Mouse (Mus musculus): Measurements from ENCODE around the gene Lamb1. TPM values are rescaled to one million over a fixed set of nuclear protein-coding genes. Genes with fewer than 3 reads are reported as not detected.

Gene Lamb1
- polyA plus RNA-seq, 1 experiment from 2014 or later, result 80.8 TPM

DNA sequence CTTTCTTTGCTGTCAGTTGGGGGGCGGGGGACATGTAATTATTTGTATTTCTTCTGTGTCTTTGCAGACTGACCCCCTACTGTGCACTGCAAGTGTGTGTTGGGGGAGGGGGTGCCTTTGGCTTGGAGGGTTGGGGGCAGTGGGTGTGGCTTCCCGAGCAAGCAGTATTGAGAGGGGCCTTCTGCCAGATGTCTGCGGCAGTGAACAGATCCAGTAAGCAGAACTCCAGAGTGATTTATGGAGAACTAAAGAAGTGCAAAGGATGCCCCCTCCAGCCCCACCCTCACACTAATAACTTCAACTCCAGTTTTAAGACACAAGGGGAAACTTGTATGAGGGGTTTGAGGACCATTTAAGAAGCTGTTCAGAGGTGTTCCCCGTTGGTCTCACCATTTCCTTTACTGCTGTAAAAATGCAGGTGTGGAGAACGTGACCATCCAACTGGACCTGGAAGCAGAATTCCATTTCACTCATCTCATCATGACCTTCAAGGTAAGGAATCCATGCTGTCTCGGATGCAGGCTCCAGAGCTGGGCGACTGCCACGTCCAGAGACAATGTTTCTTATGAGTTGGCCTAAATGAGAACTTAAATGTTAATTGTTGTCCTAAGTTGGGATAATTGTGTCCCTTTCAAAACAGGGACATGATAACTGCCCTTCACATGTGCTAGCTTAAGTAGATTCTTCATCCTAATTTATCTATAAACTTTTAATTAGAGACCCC is 7.1 kb downstream of the Lamb1 start:
- 55% methylated on average over 8 of the region's 8 CpGs for WGBS
- no peak for ATAC-seq (ENCODE audit: insufficient number of reproducible peaks, insufficient read depth, low FRiP score, low TSS enrichment)
- no peak overlapping the region for H3K4me3 ChIP-seq
- peaks cover 46% of the 10 kb centered on the region for H3K4me1 ChIP-seq
- no peaks in the 10 kb centered on the region for H3K9me3 ChIP-seq
- no peak overlapping the region for H3K9ac ChIP-seq
- peak overlapping the region; percentile 55 for H3K27ac ChIP-seq
- H3K4me2 ChIP-seq (replicated peaks), result peak overlapping the region; percentile 26; the same call in 1 of the 2 replicates
- H3K27me3 ChIP-seq, result no peaks in the 10 kb centered on the region
- peaks cover 67% of the 10 kb centered on the region for H3K36me3 ChIP-seq

GRCm38 (mm10) chr12:31272846-31273245 is 7.8 kb downstream of the Lamb1 start:
- Histone ChIP-seq H3K4me3 (no peak overlapping the region), H3K4me1 (peaks cover 40% of the 10 kb centered on the region), H3K36me3 (peaks cover 74% of the 10 kb centered on the region), H3K27ac (no peak overlapping the region), H3K9ac (no peak overlapping the region), H3K27me3 (no peaks in the 10 kb centered on the region), H3K9me3 (no peaks in the 10 kb centered on the region), H3K4me2 (replicated peaks) (no peak overlapping the region)
- no peak for ATAC-seq (ENCODE audit: insufficient number of reproducible peaks, insufficient read depth, low FRiP score, low TSS enrichment)
- 65% methylated on average over 2 of the region's 2 CpGs for WGBS

- H3K4me2 ChIP-seq (replicated peaks), result no peak overlapping the region
- no peak for ATAC-seq (ENCODE audit: insufficient number of reproducible peaks, insufficient read depth, low FRiP score, low TSS enrichment)
- peaks cover 77% of the 10 kb centered on the region for H3K36me3 ChIP-seq
- no peaks in the 10 kb centered on the region for H3K9me3 ChIP-seq
- no peaks in the 10 kb centered on the region for H3K27me3 ChIP-seq
- no peak overlapping the region for H3K4me3 ChIP-seq
- peaks cover 33% of the 10 kb centered on the region for H3K4me1 ChIP-seq
- WGBS, result 95% methylated on average over 7 of the region's 7 CpGs
- no peak overlapping the region for H3K27ac ChIP-seq
- no peak overlapping the region for H3K9ac ChIP-seq
Observed at GRCm38 (mm10) chr12:31273646-31274045, 8.6 kb downstream of the Lamb1 start.

- Histone ChIP-seq H3K27ac (no peak overlapping the region), H3K9me3 (no peaks in the 10 kb centered on the region), H3K4me1 (peaks cover 23% of the 10 kb centered on the region), H3K4me3 (no peak overlapping the region), H3K9ac (no peak overlapping the region), H3K27me3 (no peaks in the 10 kb centered on the region), H3K4me2 (replicated peaks) (no peak overlapping the region), H3K36me3 (peaks cover 85% of the 10 kb centered on the region)
- ATAC-seq (ENCODE audit: insufficient number of reproducible peaks, insufficient read depth, low FRiP score, low TSS enrichment), result no peak
- 66% methylated on average over 10 of the region's 10 CpGs for WGBS
Observed at GRCm38 (mm10) chr12:31275411-31275810, 10.4 kb downstream of the Lamb1 start.

DNA sequence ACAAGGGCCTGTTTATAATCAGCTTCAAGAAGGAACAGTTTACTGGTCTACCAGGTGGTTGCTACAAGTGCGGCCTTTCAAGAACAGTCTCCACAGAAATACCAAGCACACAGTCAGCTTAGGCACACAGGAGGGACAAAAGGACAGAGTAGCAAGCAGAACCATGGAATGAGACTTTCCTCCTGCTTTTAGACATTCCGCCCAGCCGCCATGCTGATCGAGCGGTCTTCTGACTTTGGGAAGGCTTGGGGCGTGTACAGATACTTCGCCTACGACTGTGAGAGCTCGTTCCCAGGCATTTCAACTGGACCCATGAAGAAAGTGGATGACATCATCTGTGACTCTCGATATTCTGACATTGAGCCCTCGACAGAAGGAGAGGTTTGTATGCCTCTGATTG is 13.2 kb downstream of the Lamb1 start:
- Histone ChIP-seq H3K4me1 (peaks cover 6% of the 10 kb centered on the region; the same call in 1 of the 2 replicates), H3K9ac (no peak overlapping the region), H3K9me3 (no peaks in the 10 kb centered on the region), H3K4me3 (no peak overlapping the region), H3K27me3 (no peaks in the 10 kb centered on the region), H3K36me3 (peaks cover 82% of the 10 kb centered on the region), H3K4me2 (replicated peaks) (no peak overlapping the region), H3K27ac (no peak overlapping the region)
- 93% methylated on average over 11 of the region's 11 CpGs for WGBS
- ATAC-seq (ENCODE audit: insufficient number of reproducible peaks, insufficient read depth, low FRiP score, low TSS enrichment), result no peak

- H3K4me1 ChIP-seq, result peaks cover 8% of the 10 kb centered on the region; the same call in 1 of the 2 replicates
- ATAC-seq (ENCODE audit: insufficient number of reproducible peaks, insufficient read depth, low FRiP score, low TSS enrichment), result no peak
- peaks cover 78% of the 10 kb centered on the region for H3K36me3 ChIP-seq
- no peak overlapping the region for H3K9ac ChIP-seq
- H3K27me3 ChIP-seq, result no peaks in the 10 kb centered on the region
- 71% methylated on average over 7 of the region's 7 CpGs for WGBS
- H3K4me3 ChIP-seq, result no peak overlapping the region
- H3K27ac ChIP-seq, result no peak overlapping the region
- no peaks in the 10 kb centered on the region for H3K9me3 ChIP-seq
- H3K4me2 ChIP-seq (replicated peaks), result no peak overlapping the region
Observed at GRCm38 (mm10) chr12:31280318-31280717, 15.3 kb downstream of the Lamb1 start.

- H3K27me3 ChIP-seq, result no peaks in the 10 kb centered on the region
- no peak overlapping the region for H3K4me2 ChIP-seq (replicated peaks)
- no peak overlapping the region for H3K27ac ChIP-seq
- H3K4me3 ChIP-seq, result no peak overlapping the region
- H3K4me1 ChIP-seq, result 0 out of 2 replicates have a peak, but pooled peaks cover 3% of the 10 kb centered on the region
- no peaks in the 10 kb centered on the region for H3K9me3 ChIP-seq
- H3K36me3 ChIP-seq, result peaks cover 78% of the 10 kb centered on the region
- WGBS, result 66% methylated on average over 9 of the region's 9 CpGs
- no peak overlapping the region for H3K9ac ChIP-seq
- no peak for ATAC-seq (ENCODE audit: insufficient number of reproducible peaks, insufficient read depth, low FRiP score, low TSS enrichment)
Observed at GRCm38 (mm10) chr12:31281100-31281591, 16.1 kb downstream of the Lamb1 start.

DNA sequence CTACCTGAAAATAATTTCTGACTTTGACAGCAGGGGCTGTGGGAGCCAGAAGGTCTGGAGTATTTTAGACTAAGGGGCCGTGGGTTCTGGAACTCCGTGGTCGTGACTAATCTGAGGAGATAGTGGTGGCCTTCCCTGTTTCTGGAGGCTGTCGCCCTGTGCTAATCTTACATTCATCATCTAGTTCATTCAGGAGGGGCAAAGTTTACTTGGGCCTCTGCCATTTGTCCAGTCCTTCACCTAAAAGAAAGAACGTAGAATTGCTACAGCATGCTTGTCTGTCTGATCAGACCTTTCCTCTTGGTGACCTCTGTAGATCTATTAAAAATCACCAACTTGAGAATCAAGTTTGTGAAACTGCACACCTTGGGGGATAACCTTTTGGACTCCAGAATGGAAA is 17.2 kb downstream of the Lamb1 start:
- Histone ChIP-seq H3K4me1 (0 out of 2 replicates have a peak, but pooled peaks cover 3% of the 10 kb centered on the region), H3K36me3 (peaks cover 78% of the 10 kb centered on the region), H3K9ac (no peak overlapping the region), H3K27ac (no peak overlapping the region), H3K4me2 (replicated peaks) (no peak overlapping the region), H3K4me3 (no peak overlapping the region), H3K9me3 (no peaks in the 10 kb centered on the region), H3K27me3 (no peaks in the 10 kb centered on the region)
- ATAC-seq (ENCODE audit: insufficient number of reproducible peaks, insufficient read depth, low FRiP score, low TSS enrichment), result no peak
- WGBS, result 86% methylated on average over 5 of the region's 5 CpGs

DNA sequence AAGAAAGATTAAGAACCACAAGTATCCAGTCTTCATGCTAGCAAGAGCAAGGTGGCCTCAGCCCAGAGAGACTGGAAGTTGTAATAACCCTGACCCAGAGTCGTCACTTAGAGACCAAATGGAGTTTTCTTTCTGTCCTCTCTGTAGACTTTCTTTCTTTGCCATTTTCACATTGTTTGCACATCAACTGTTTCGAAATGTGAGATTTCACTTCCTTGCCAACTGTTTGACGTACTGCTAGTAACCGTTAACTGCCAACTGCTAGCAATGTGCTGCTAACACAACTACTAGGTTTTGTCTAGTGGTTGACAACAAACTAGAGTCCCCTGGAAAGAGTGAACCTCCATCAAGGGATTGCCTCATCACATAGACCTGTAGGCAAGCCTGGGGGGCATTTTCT is 18.1 kb downstream of the Lamb1 start:
- Histone ChIP-seq H3K4me2 (replicated peaks) (no peak overlapping the region), H3K4me1 (0 out of 2 replicates have a peak, but pooled peaks cover 3% of the 10 kb centered on the region), H3K4me3 (no peak overlapping the region), H3K27me3 (no peaks in the 10 kb centered on the region), H3K36me3 (peaks cover 78% of the 10 kb centered on the region), H3K9me3 (no peaks in the 10 kb centered on the region), H3K9ac (no peak overlapping the region), H3K27ac (no peak overlapping the region)
- WGBS, result 89% methylated on average over 4 of the region's 4 CpGs
- ATAC-seq (ENCODE audit: insufficient number of reproducible peaks, insufficient read depth, low FRiP score, low TSS enrichment), result no peak

DNA sequence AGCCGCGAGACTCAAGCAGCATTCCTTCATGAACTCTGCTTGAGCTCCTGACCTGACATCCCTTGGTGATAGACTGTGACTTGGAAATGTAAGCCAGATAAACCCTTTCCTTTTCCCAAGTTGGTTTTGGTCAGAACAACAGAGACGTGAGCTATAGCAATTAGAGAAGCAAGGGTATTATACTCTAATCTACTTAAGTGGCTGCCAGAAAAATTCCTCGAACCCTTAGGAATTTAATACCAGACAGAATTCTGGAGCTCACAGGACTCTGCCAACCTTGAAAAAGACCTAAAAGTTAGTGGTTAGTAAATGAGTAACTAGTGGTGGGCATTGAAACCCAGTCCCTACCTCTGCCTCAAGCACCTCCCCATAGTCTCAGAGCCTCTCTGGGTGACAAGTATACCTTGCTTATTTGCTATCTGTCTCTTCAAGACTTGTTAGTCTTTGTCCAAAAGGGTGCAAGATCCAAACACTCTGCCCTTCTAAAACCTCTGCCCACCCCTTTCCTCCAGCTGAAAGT is 18.6 kb downstream of the Lamb1 start:
- no peak overlapping the region for H3K4me3 ChIP-seq
- no peaks in the 10 kb centered on the region for H3K27me3 ChIP-seq
- no peak for ATAC-seq (ENCODE audit: insufficient number of reproducible peaks, insufficient read depth, low FRiP score, low TSS enrichment)
- no peak overlapping the region for H3K4me2 ChIP-seq (replicated peaks)
- 0 out of 2 replicates have a peak, but pooled peaks cover 3% of the 10 kb centered on the region for H3K4me1 ChIP-seq
- H3K9me3 ChIP-seq, result no peaks in the 10 kb centered on the region
- WGBS, result 70% methylated on average over 4 of the region's 4 CpGs
- H3K9ac ChIP-seq, result no peak overlapping the region
- peaks cover 78% of the 10 kb centered on the region for H3K36me3 ChIP-seq
- no peak overlapping the region for H3K27ac ChIP-seq

- WGBS, result 73% methylated on average over 10 of the region's 10 CpGs
- peaks cover 3% of the 10 kb centered on the region; the same call in 1 of the 2 replicates for H3K4me1 ChIP-seq
Observed at GRCm38 (mm10) chr12:31289046-31289445, 24.0 kb downstream of the Lamb1 start.

DNA sequence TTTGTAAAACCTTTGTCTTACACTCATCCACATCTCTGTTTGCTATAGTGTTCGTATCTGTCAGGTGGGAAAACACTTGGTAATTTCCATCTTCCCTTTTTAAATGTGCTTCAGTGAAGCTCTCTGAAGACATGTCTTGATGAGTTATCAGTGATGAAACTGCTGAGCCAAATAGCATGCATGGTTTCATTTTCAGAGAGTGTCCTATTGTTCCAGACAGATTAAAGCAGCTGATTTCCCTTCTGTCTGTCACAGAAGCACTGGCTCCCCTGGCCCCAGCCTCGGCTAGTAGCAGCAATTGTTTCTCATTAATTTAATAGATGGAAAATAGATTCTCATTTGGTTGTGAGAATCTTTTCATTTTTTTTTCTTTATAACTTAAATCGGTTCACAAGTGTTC is 25.9 kb downstream of the Lamb1 start:
- Histone ChIP-seq H3K36me3 (peaks cover 61% of the 10 kb centered on the region), H3K4me3 (no peak overlapping the region), H3K27me3 (no peaks in the 10 kb centered on the region), H3K27ac (no peak overlapping the region), H3K4me2 (replicated peaks) (no peak overlapping the region), H3K9me3 (no peaks in the 10 kb centered on the region), H3K4me1 (peaks cover 10% of the 10 kb centered on the region; the same call in 1 of the 2 replicates), H3K9ac (no peak overlapping the region)
- ATAC-seq (ENCODE audit: insufficient number of reproducible peaks, insufficient read depth, low FRiP score, low TSS enrichment), result no peak
- 76% methylated on average over 3 of the region's 3 CpGs for WGBS

More at GRCm38 (mm10) chr12:31289046-31289445, 24.0 kb downstream of the Lamb1 start:
- Histone ChIP-seq H3K9me3 (no peaks in the 10 kb centered on the region), H3K27ac (no peak overlapping the region), H3K4me3 (no peak overlapping the region), H3K27me3 (no peaks in the 10 kb centered on the region), H3K9ac (no peak overlapping the region), H3K4me2 (replicated peaks) (no peak overlapping the region), H3K36me3 (peaks cover 69% of the 10 kb centered on the region)
- no peak for ATAC-seq (ENCODE audit: insufficient number of reproducible peaks, insufficient read depth, low FRiP score, low TSS enrichment)

Measured in embryonic facial prominence, embryonic 12.5 days (tissue).